Comparison of ENCODE assay signal across 8 mouse cellular contexts in genomic region chr12:87148136-87148535, GRCm38 (mm10). TPM values are rescaled to one million over a fixed set of nuclear protein-coding genes. Genes with fewer than 3 reads are reported as not detected.
DNase-seq lines count a peak whose midpoint lies in the region; ATAC-seq lines count a peak whose summit lies in the region.

No protein-coding gene starts in this region.

- peaks cover 4% of the 10 kb centered on the region for H3K9me3 ChIP-seq in heart, embryonic 16.5 days (replicated peaks; ENCODE audit: control insufficient read depth, low read length)
- H3K9me3 ChIP-seq in embryonic facial prominence, embryonic 11.5 days (replicated peaks; ENCODE audit: control insufficient read depth, low read length), result no peaks in the 10 kb centered on the region
- H3K9me3 ChIP-seq in midbrain, embryonic 10.5 days (replicated peaks), result peaks cover 18% of the 10 kb centered on the region

- H3K27me3 ChIP-seq in heart, embryonic 16.5 days (ENCODE audit: control insufficient read depth, insufficient read depth, low read length), result no peaks in the 10 kb centered on the region
- H3K27me3 ChIP-seq in embryonic facial prominence, embryonic 11.5 days (ENCODE audit: control insufficient read depth, insufficient read depth, low read length), result no peaks in the 10 kb centered on the region
- no peaks in the 10 kb centered on the region for H3K27me3 ChIP-seq in midbrain, embryonic 10.5 days (ENCODE audit: low read depth, poor library complexity, severe bottlenecking)

- peak overlapping the region; percentile 95 for H3K27ac ChIP-seq in heart, embryonic 16.5 days (ENCODE audit: low read length)
- H3K27ac ChIP-seq in embryonic facial prominence, embryonic 11.5 days (replicated peaks; ENCODE audit: low read depth, low read length), result peak overlapping the region; percentile 94
- H3K27ac ChIP-seq in midbrain, embryonic 10.5 days (replicated peaks), result peak overlapping the region; percentile 98

- no peak for ATAC-seq in heart, embryonic 16.5 days (replicated peaks; ENCODE audit: extremely low read depth, insufficient read depth, low FRiP score)
- no peak for ATAC-seq in embryonic facial prominence, embryonic 11.5 days (replicated peaks; ENCODE audit: insufficient number of reproducible peaks, low FRiP score, low TSS enrichment, low read depth)

- peak overlapping the region; percentile 87 for H3K4me2 ChIP-seq in heart, embryonic 16.5 days (ENCODE audit: low read depth, low read length)
- H3K4me2 ChIP-seq in embryonic facial prominence, embryonic 11.5 days (ENCODE audit: low read depth, low read length), result peak overlapping the region; percentile 66

- no peak for DNase-seq in heart, postnatal 14 days
- peak; percentile 36 for DNase-seq in embryonic facial prominence, embryonic 11.5 days (ENCODE audit: low spot score)
- DNase-seq in kidney, adult 9 months, result peak; percentile 73
- no peak for DNase-seq in midbrain, embryonic 10.5 days (ENCODE audit: low spot score)
- DNase-seq in urinary bladder, postnatal 36 days (ENCODE audit: low spot score in 2 of 2), result no peak
- no peak for DNase-seq in layer of hippocampus, adult 18-20 months (ENCODE audit: low spot score in 2 of 2)
- no peak for DNase-seq in frontal cortex, postnatal 10 days (ENCODE audit: low spot score in 2 of 2)

- H3K4me3 ChIP-seq in heart, embryonic 16.5 days (ENCODE audit: low read length), result peak overlapping the region; percentile 88
- peak overlapping the region; percentile 75 for H3K4me3 ChIP-seq in embryonic facial prominence, embryonic 11.5 days (ENCODE audit: low read depth, low read length)
- peak overlapping the region; percentile 90 for H3K4me3 ChIP-seq in midbrain, embryonic 10.5 days

- intact Hi-C loops in heart, postnatal 14 days (cut with DNase I), result loop anchor here (5.0 kb wide), 2 partner anchors 49 to 119 kb away; partner anchors contain the start of genes Ahsa1, Samd15 and Vipas39

- H3K4me1 ChIP-seq in heart, embryonic 16.5 days (ENCODE audit: control insufficient read depth, insufficient read depth, low read length), result peaks cover 13% of the 10 kb centered on the region
- H3K4me1 ChIP-seq in embryonic facial prominence, embryonic 11.5 days (ENCODE audit: control insufficient read depth, insufficient read depth, low read length), result no peaks in the 10 kb centered on the region
- H3K4me1 ChIP-seq in midbrain, embryonic 10.5 days, result peaks cover 21% of the 10 kb centered on the region

- H3K36me3 ChIP-seq in heart, embryonic 16.5 days (ENCODE audit: control insufficient read depth, insufficient read depth), result no peaks in the 10 kb centered on the region
- H3K36me3 ChIP-seq in embryonic facial prominence, embryonic 11.5 days (replicated peaks; ENCODE audit: control insufficient read depth, insufficient read depth, low read depth, low read length), result no peaks in the 10 kb centered on the region
- H3K36me3 ChIP-seq in midbrain, embryonic 10.5 days, result peaks cover 27% of the 10 kb centered on the region

- 15% methylated on average over 15 of the region's 15 CpGs for whole genome bisulfite sequencing in heart, embryonic 16.5 days
- 18% methylated on average over 15 of the region's 15 CpGs for WGBS in embryonic facial prominence, embryonic 11.5 days
- 22% methylated on average over 15 of the region's 15 CpGs for WGBS in midbrain, embryonic 10.5 days

- H3K9ac ChIP-seq in heart, embryonic 16.5 days (ENCODE audit: low read length), result peak overlapping the region; percentile 83
- H3K9ac ChIP-seq in embryonic facial prominence, embryonic 11.5 days (replicated peaks; ENCODE audit: low read length), result peak overlapping the region; percentile 85

RNA-seq across cellular contexts. Expression of gene Pomt2, which starts 0.4 kb away (rescaled TPM):
- polyA plus RNA-seq in heart, embryonic 16.5 days (2015; fragmentation: Nextera tagmentation; extraction: Ambion mirVana), result 11.4 and 11.9 TPM in 2 replicates
- 10 to 100 TPM; 11.5 to 11.9 TPM for total RNA-seq in heart, postnatal 14 days (2021)
- polyA plus RNA-seq in embryonic facial prominence, embryonic 11.5 days (2014; fragmentation: Nextera tagmentation; extraction: Ambion mirVana), result 14.3 and 15.1 TPM in 2 replicates
- polyA plus RNA-seq in midbrain, embryonic 10.5 days (2016; fragmentation: Nextera tagmentation; extraction: Ambion mirVana), result 16.5 and 17.7 TPM in 2 replicates
- total RNA-seq in layer of hippocampus, adult 18-20 months (2021), result 10 to 100 TPM; 15.2 to 16.7 TPM

RNA-seq across cellular contexts. Expression of gene Gstz1, which starts 1.2 kb away (rescaled TPM):
- 26.7 and 32.3 TPM in 2 replicates for polyA plus RNA-seq in heart, embryonic 16.5 days (2015; fragmentation: Nextera tagmentation; extraction: Ambion mirVana)
- total RNA-seq in heart, postnatal 14 days (2021), result 10 to 100 TPM; 48.1 to 53.0 TPM
- 32.0 and 36.9 TPM in 2 replicates for polyA plus RNA-seq in embryonic facial prominence, embryonic 11.5 days (2014; fragmentation: Nextera tagmentation; extraction: Ambion mirVana)
- polyA plus RNA-seq in midbrain, embryonic 10.5 days (2016; fragmentation: Nextera tagmentation; extraction: Ambion mirVana), result 33.0 and 34.3 TPM in 2 replicates
- total RNA-seq in layer of hippocampus, adult 18-20 months (2021), result 10 to 100 TPM; 47.1 to 50.3 TPM

RNA-seq across cellular contexts. Expression of gene Ngb, which starts 45.8 kb away (rescaled TPM):
- polyA plus RNA-seq in heart, embryonic 16.5 days (2015; fragmentation: Nextera tagmentation; extraction: Ambion mirVana), result 0.50 TPM in 1 of 2 replicates, not detected in the other
- not detected for total RNA-seq in heart, postnatal 14 days (2021)
- polyA plus RNA-seq in embryonic facial prominence, embryonic 11.5 days (2014; fragmentation: Nextera tagmentation; extraction: Ambion mirVana), result not detected in 2 replicates
- polyA plus RNA-seq in midbrain, embryonic 10.5 days (2016; fragmentation: Nextera tagmentation; extraction: Ambion mirVana), result 0.32 and 0.62 TPM in 2 replicates
- 1 to 10 TPM; 2.5 to 3.0 TPM for total RNA-seq in layer of hippocampus, adult 18-20 months (2021)

RNA-seq across cellular contexts. Expression of gene Samd15, which starts 51.4 kb away (rescaled TPM):
- 0.72 and 0.91 TPM in 2 replicates for polyA plus RNA-seq in heart, embryonic 16.5 days (2015; fragmentation: Nextera tagmentation; extraction: Ambion mirVana)
- total RNA-seq in heart, postnatal 14 days (2021), result under 1 TPM; 0.32 to 0.57 TPM
- polyA plus RNA-seq in embryonic facial prominence, embryonic 11.5 days (2014; fragmentation: Nextera tagmentation; extraction: Ambion mirVana), result 0.81 and 1.4 TPM in 2 replicates
- 0.66 and 1.4 TPM in 2 replicates for polyA plus RNA-seq in midbrain, embryonic 10.5 days (2016; fragmentation: Nextera tagmentation; extraction: Ambion mirVana)
- 1 to 10 TPM; 3.2 to 3.4 TPM for total RNA-seq in layer of hippocampus, adult 18-20 months (2021)

RNA-seq across cellular contexts. Expression of gene Tmed8, which starts 52.1 kb away (rescaled TPM):
- 1.5 and 1.8 TPM in 2 replicates for polyA plus RNA-seq in heart, embryonic 16.5 days (2015; fragmentation: Nextera tagmentation; extraction: Ambion mirVana)
- total RNA-seq in heart, postnatal 14 days (2021), result 1 to 10 TPM; 5.4 to 6.0 TPM
- 2.8 and 2.9 TPM in 2 replicates for polyA plus RNA-seq in embryonic facial prominence, embryonic 11.5 days (2014; fragmentation: Nextera tagmentation; extraction: Ambion mirVana)
- polyA plus RNA-seq in midbrain, embryonic 10.5 days (2016; fragmentation: Nextera tagmentation; extraction: Ambion mirVana), result 2.7 and 3.7 TPM in 2 replicates
- total RNA-seq in layer of hippocampus, adult 18-20 months (2021), result 10 to 100 TPM; 28.6 to 29.4 TPM

Comparison
In these comparisons a context has a peak if more than half of its experiments do, and no peak if none do; other contexts are left out.
1. DNase-seq: peak in embryonic facial prominence, embryonic 11.5 days (single experiment) and kidney, adult 9 months (single experiment); none in heart, postnatal 14 days (0 of 2), midbrain, embryonic 10.5 days (single experiment), urinary bladder, postnatal 36 days (0 of 2), layer of hippocampus, adult 18-20 months (0 of 2) and frontal cortex, postnatal 10 days (0 of 2).
2. Peak in every context shown above with its lines, with median percentiles within 50 percentile points of each other: H3K27ac ChIP-seq and H3K4me3 ChIP-seq.